Mouse (Mus musculus) thymus, postnatal 25 days (tissue): ENCODE data around the gene AI661453.
A peak's percentile ranks its signal among the peaks of the same experiment; 100 is the strongest.

Experiments used
- DNase-seq: peaks from one replicate; pipeline ENCODE4 v3.0.0; 2022

AI661453 gene

GRCm38 (mm10) chr17:47441296-47442051, 5.1 kb downstream of the AI661453 start:
- DNase-seq: no peak

GRCm38 (mm10) chr17:47442271-47442670, 5.9 kb downstream of the AI661453 start:
- DNase-seq: no peak

DNA sequence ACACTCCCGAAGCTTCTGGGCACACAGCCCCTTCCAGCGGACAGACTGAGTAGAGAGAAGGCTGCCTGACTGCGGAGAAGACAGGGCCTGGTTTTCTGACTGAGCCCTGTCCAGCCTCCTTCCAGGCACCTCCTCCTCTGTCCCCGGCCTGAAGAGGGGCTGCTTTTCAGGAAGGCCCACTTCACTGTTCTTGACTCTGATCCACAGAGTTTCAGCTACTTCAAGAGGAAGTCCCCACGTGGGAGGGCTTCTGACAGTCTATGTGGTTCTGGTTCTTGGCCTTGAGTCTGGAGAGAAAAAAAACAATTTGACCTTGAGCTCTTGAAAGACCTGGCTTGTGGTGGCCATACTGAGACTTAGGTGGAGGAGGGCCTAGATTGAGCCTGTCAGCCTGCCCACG, 7.7 kb downstream of the AI661453 start:
- no peak for DNase-seq

DNA sequence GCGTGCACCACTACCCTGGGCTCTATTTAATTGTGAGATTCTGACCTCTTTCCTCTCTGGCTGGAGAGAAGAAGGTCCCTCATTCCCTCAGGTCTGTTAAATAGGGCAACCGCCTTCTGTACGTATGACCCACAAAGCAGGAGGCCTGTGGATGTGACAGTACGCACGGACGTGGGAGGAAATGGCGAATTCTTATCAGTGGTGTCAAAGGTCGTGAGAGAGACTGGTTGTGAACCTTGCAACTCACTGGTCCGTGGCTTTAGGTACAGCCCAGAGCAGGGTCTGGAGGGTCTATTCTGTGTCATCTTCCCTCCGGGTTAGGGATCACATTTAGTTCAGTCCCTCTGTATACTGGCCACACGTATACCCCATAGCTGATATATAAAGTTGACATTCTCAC, 9.1 kb downstream of the AI661453 start:
- no peak for DNase-seq

GRCm38 (mm10) chr17:47446025-47446424, 9.6 kb downstream of the AI661453 start:
- no peak for DNase-seq

DNA sequence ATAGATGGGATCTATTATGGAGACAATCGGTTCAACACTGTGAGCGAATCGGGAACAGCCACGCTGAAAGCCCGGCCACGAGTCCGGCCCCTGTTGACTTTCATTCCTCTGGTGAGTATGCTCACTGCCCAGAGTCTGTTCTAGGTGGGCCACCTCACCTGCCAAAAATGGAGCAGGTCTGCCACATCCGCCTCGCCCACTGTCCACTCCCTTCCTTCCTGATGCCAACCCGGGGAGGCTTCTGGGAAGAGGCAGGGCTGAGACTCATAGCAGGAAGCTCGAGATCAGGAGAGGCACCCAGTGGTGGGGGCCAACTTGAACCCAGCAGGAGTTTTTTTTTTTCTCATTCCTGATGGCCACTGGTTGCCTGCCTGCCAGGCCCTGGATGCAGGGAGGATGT, 10.1 kb downstream of the AI661453 start:
- no peak for DNase-seq

DNA sequence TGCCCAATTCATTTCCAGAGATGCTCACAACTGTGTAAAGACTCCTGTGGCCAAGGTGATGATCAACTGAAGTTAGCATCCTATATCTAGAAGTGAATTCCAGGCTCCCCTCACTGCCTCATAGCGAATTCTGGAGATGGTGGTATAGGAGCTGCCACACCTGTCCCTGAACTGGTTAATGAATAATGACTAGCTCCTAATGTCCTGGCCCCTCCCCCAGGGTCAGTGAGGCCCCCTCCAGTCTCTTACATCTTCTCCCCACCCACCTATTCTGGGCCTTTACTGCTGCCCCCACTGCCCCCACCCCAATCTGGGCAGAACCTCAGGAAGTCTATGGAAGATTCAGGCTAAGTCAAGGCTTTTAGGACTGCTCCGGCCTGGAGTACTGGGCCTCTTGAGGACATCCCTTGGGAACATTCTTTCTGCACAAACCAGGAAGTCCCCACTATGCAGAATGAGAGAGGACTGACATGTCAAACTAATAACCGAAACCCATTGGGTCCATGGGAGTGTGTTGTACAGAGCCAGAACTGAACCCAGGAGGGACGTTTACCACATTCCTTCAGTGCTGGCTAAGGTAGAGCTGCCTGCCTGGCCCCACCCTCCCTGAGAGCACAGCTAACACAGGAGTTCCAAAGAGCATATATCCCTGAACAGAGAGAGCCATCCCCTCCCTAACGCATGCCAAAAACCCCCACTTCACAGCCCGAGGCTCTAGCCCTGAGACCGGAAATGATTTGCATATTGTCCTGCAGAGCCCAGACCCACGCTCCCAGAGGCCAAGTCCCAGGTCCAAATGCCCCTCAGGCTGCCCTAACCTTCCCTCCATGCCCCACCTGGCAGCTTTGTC, 12.3 kb downstream of the AI661453 start:
- no peak for DNase-seq

- no peak for DNase-seq
These were observed 13.0 kb downstream of the AI661453 start for GRCm38 (mm10) chr17:47449432-47449831.

DNA sequence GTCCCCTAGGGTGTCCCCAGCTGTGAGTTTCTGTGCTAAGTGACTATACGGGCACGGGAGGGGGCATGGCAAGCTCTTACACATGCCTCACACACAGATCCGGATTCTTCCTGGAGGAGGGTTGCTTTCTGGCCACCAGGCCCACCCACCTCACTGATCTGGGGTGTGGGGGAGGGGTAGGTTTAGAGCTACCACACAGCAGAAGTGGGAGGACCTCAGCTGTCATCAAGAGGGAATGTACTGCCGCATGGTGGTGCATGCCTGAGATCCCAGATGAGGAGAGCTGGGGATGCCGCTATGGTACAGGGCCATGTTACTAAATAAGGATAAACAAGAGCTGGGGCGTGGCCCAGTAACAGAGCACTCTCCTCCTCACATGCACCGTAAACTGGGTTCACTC, 13.8 kb downstream of the AI661453 start:
- no peak for DNase-seq

DNA sequence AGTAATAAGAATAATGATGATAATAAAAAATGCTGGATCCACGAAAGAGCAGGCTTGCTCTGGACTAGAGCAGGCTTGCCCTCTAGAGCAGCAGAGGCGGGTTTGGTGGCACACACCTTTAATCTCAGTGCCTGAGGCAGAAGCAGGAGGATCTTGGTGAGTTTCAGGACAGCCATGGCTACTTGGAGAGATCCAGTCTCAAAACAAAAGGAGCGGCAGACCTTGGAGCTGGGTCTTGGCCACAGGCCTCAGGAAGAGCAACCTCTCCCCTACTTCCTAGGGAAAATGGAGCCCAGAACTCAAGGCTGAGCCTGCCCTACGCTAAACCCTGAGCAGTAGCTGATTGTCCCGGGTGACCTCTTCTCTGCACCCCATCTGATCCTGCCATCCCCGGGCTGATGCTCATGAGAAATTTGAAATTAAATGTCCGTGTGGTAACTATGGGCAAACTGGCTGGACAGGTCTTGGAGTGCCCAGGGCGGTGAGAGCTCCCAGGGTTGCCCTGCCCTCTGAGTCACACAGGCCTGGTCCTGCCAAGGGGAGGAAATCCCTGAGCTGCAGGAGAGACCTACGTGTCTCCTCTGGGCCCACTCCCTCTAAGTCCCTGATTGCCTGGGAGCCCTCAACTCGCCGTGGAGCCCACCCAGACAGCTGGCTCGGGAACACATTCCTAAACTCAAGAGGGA, 14.6 kb downstream of the AI661453 start:
- DNase-seq: no peak

DNA sequence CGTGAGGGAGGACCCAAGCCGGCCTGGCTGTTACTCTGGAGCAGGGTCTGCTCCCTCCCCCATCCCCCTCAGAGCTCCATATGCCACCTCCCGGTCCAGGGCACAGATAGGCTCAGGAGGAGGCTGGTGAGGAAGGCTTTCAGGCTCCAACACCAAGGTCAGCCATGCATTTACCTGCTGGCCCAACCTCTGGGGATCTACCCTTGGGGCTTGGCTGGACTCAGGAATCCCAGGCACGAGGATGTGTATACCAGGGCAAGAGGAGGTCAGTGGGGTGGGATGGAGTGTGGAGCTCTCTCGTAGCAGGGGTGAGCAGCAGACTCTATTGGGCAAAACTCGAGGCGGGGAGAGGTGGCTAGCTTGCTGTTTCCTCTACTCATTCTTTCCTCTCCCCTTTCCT, 16.5 kb downstream of the AI661453 start:
- no peak for DNase-seq

DNA sequence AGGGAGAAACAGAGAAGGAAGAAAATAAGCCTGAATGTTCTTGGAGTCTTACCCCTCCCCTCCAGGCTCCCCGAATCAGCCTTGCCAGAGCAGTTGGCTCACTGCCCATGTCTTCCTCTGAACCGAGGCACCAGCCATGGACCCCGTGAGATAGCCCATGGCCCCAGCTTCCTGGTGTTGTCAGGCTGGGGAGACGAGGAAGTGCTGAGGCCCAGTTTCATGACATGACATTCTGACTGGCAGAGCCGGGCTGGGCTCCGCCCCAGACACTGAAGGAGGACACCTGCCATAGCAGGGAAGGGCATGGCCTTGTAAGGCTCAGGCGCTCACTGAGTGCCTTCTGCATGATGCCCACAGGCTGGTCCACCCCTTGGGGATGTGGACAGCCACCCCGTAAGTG, 18.3 kb downstream of the AI661453 start:
- peak; percentile 33 for DNase-seq

DNA sequence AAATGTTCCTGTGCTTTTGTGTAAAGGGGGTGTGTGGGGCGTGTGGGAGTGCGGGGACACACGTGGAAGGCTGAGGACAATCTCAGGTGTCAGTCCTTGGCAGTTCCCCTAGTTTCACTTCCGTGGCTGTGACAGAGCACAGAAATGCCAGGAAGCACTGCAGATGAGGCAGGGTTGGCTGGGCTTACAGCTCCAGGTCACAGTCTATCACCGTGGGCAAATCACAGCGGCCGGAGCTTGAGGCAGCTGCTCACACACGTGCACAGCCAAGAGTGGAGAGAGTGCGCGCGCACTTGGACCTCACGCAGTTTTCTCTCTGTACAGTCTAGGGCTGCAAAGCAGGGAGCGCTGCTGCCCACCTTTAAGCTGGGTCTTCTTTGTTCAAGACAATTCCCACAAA, 21.9 kb downstream of the AI661453 start:
- no peak for DNase-seq

DNA sequence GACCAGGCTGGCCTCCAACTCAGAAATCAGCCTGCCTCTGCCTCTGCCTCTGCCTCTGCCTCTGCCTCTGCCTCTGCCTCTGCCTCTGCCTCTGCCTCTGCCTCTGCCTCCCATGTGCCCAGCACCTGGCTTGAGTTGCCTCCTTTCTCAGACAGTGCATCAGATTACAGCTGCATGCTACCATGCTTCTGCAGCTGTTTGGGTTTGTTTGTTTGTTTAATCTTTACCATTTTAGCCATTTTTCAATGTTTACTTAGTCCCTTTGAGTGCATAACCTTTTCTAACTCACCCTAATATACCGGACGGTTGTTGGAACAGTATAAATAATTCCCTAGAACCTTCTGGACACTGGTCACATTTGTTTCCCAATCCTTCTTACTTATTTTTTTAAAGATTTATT, 22.5 kb downstream of the AI661453 start:
- DNase-seq: no peak

DNA sequence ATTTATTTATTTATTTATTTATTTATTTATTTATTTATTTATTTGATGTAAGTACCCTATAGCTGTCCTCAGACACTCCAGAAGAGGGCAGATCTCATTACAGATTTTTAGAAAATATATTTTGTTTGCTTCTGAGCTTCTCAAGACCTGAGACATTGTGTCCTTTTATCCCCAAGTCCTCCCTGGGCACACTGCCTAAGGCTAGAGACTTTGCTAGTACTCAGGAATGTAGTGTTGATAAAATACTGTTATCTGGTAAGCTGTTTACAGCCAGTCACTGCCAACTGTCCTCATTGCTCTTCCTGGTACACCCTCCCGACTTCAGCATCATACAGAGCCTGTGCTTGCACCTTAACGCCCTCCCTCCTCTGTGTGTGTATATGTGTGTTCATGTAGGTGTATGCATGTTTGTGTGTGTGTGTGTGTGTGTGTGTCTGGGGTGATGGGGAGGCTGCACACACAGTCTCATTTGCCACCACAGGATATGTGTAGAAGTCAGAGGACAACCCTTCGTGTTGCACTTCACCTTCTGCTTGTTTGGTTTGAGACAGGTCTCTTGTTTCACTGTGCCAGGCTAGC, 23.0 kb downstream of the AI661453 start:
- no peak for DNase-seq

DNA sequence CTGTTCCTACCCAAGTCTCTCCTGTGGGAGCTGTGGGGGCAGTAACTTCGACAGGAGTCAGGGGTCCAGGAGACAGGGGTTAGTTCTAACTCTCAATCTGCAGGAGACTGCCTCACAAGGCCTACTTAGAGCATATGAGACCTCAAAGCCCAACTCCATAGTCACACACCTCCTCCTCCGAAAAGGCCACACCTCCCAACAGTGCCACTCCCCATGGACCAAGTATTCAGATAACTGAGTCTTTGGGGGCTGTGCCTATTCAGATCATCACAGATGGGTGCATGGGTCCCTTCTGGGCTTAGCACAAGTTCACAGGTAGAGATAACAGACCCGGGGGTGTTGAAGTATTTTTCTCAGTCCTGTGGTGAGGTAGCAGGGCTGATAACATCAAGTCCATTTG, 25.3 kb downstream of the AI661453 start:
- DNase-seq: no peak

- no peak for DNase-seq
These were observed 25.8 kb downstream of the AI661453 start for GRCm38 (mm10) chr17:47462209-47462608.

GRCm38 (mm10) chr17:47462728-47463388, 26.4 kb downstream of the AI661453 start:
- DNase-seq: no peak

DNA sequence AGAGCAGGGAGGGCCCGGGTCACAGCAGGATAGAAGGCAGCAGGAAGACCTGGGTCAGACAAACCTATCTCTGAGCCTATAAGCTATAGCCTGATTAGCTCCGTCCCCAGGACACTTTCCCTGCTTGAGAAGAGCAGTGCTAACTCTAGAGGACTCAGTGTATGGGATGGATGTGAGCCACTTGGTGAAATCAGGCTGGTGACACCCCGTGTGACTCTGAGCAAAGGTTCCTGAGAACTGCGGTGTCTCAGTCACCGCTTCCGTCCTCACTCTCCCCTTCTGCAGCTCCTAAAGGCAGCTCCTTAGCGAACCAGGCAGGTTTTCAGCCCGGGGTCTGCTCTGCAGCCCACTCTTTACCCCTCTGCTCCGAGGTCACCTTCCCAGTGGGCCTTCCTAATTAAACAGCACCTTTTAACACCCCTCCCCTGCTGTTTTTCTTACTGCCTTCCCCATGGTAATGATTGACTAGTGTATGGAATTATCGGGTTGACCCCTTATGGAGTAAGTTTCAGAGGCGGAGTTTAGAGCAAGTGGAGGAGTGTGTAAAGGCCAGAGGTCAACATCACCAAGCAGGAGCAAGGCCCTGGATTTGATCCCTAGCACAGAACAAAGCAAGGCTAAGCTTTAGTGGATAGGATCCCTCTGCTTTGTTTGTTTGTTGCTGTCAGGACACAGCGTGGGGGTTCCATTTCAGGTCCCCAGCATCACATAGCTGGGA, 28.0 kb downstream of the AI661453 start:
- DNase-seq: no peak

DNA sequence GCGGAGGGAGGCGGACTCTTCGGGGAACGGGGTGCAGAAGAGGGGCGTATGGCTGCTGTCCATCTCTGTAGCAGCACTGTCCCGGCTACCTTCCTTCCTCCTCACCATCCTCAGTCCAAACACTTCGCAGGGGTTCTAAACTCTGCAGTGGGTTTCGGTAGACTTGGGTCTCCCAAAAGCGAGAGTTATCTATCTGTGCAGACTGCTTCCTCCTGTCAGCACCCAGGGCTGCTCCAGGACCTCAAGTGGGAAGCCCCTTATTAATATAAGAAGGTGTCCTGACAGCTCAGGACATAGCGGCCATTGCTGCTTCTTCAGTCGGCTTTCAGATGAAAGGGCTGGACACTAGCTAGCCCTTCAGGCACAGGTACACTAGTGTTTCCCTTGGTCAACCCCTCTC, 28.6 kb downstream of the AI661453 start:
- no peak for DNase-seq

- no peak for DNase-seq
These were observed 29.9 kb downstream of the AI661453 start for GRCm38 (mm10) chr17:47466284-47466683.

DNA sequence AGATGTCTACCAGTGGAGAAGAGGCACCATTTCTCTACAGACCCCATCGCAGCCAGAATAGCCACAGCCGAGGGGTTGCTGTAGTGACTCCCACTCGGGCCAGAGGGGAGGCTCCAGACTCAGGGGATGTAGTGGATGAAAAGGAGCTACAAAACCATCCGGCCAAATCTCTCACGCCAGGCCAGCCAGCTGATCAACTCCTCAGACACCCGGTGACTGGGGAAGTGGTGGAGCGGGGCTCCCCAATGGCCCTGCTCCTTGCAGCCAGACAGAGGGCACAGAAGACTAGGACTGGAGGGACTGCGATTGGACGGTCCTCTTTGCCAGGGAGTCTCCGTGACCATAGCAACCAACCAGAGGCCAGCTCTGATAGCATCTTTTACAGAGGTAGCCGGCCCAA, 31.2 kb downstream of the AI661453 start:
- DNase-seq: no peak
